Mouse (Mus musculus): ENCODE results near the gene Ppp1r36.

DNA sequence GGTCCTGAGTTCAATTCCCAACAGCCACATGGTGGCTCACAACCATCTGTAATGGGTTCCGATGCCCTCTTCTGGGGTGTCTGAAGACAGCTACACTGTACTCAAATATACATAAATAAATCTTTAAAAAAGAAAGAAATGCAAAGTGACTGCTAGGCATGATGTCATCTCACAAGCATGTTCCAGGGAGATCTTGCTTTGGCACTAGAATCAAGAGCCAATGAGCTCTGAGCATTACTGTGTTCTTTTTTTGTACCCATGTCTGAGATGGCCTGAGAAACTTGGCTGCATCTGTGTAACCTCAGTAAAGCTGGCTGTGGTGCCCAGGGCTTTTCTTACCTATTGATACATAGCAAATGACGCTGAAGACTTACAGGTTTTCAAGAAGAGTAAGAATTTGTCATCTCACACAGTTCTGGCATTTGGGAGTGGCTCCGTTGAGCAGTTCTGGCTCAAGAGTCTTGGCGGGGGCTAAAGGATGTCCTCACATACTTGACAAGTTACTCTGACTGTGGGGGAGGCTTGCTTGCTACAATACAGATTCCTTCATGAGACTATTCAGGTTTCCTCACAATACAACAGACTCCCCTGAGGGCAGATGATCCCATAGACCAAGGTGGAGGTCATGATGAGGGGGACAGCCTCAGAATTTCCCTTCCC is 62.6 kb downstream of the Ppp1r36 start:
- TF ChIP-seq GATA1 (IDR thresholded peaks at IDR 0.05; ENCODE audit: low read length) = no peak
- TF ChIP-seq TAL1 (IDR thresholded peaks at IDR 0.05; ENCODE audit: low read length) = no peak

Measured in erythroblast, embryonic 14.5 days (primary cell).